Mouse (Mus musculus) erythroblast, embryonic 14.5 days (primary cell): ENCODE measurements around the gene Zfp12.

ENCODE experiments used
- GATA1 ChIP-seq: IDR thresholded peaks from 2 replicates; pipeline ENCODE4 v1.6.1; 2012; ENCODE audit warnings: low read length, inconsistent platforms, mixed read lengths
- TAL1 ChIP-seq: IDR thresholded peaks from 3 replicates; pipeline ENCODE4 v1.6.1; 2012; ENCODE audit warnings: low read length, inconsistent platforms, mixed read lengths

DNA sequence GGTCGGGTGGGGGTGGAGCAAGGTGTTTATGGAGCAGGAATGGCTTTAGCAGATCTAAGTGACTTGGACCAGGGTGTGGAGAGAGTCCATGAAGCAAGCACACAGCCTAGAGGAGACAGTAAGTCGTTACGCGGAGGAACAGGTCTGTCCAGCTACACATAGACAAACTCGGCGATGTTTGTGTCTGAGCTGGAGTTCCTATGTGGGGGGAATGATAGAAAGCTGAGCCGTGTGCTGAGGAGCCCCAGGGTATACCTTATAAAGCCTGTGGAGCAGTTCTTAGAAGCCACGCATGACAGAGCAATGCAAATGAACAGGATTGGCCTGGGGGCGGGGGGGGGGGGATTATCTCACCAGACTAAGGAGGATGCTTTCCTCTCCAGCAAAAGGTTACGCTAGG is 44.3 kb downstream of the Zfp12 start:
- TF ChIP-seq TAL1: no peak
- no peak for TF ChIP-seq GATA1
